Mouse (Mus musculus): Measurements from ENCODE around the gene Sacm1l. TPM values are rescaled to one million over a fixed set of nuclear protein-coding genes. Genes with fewer than 3 reads are reported as not detected.

Gene Sacm1l
- polyA plus RNA-seq, 1 experiment from 2014 or later: 44.0 TPM

- H3K36me3 ChIP-seq: peaks cover 88% of the 10 kb centered on the region
- WGBS: 92% methylated on average over 2 of the region's 2 CpGs
- H3K27me3 ChIP-seq (ENCODE audit: low read depth, poor library complexity, severe bottlenecking): no peaks in the 10 kb centered on the region
- no peak overlapping the region for H3K4me3 ChIP-seq
- H3K4me1 ChIP-seq: no peaks in the 10 kb centered on the region
- DNase-seq (ENCODE audit: low spot score): no peak
- no peak overlapping the region for H3K27ac ChIP-seq (replicated peaks)
- H3K9me3 ChIP-seq (replicated peaks): no peaks in the 10 kb centered on the region
These were observed 14.5 kb upstream of the Sacm1l start for GRCm38 (mm10) chr9:123515087-123515486.

- Histone ChIP-seq H3K36me3 (peaks cover 80% of the 10 kb centered on the region), H3K27ac (replicated peaks) (no peak overlapping the region), H3K4me1 (no peaks in the 10 kb centered on the region), H3K27me3 (ENCODE audit: low read depth, poor library complexity, severe bottlenecking) (no peaks in the 10 kb centered on the region), H3K4me3 (no peak overlapping the region), H3K9me3 (replicated peaks) (no peaks in the 10 kb centered on the region)
- WGBS: 92% methylated on average over 7 of the region's 7 CpGs
- no peak for DNase-seq (ENCODE audit: low spot score)
These were observed 12.7 kb upstream of the Sacm1l start for GRCm38 (mm10) chr9:123516641-123517385.

- H3K27ac ChIP-seq (replicated peaks): no peak overlapping the region
- no peaks in the 10 kb centered on the region for H3K27me3 ChIP-seq (ENCODE audit: low read depth, poor library complexity, severe bottlenecking)
- WGBS: 93% methylated on average over 13 of the region's 13 CpGs
- peaks cover 63% of the 10 kb centered on the region for H3K36me3 ChIP-seq
- no peaks in the 10 kb centered on the region for H3K9me3 ChIP-seq (replicated peaks)
- H3K4me1 ChIP-seq: no peaks in the 10 kb centered on the region
- no peak for DNase-seq (ENCODE audit: low spot score)
- H3K4me3 ChIP-seq: no peak overlapping the region
These were observed 10.3 kb upstream of the Sacm1l start for GRCm38 (mm10) chr9:123518969-123519894.

GRCm38 (mm10) chr9:123520735-123521134 lies 8.8 kb upstream of the Sacm1l start:
- 92% methylated on average over 3 of the region's 3 CpGs for WGBS
- Histone ChIP-seq H3K4me1 (no peaks in the 10 kb centered on the region), H3K4me3 (no peak overlapping the region), H3K27ac (replicated peaks) (no peak overlapping the region), H3K36me3 (peaks cover 57% of the 10 kb centered on the region), H3K9me3 (replicated peaks) (no peaks in the 10 kb centered on the region), H3K27me3 (ENCODE audit: low read depth, poor library complexity, severe bottlenecking) (no peaks in the 10 kb centered on the region)
- no peak for DNase-seq (ENCODE audit: low spot score)

- H3K9me3 ChIP-seq (replicated peaks): no peaks in the 10 kb centered on the region
- H3K4me1 ChIP-seq: peaks cover 8% of the 10 kb centered on the region
- peaks cover 28% of the 10 kb centered on the region for H3K36me3 ChIP-seq
- peak; percentile 36 for DNase-seq (ENCODE audit: low spot score)
- no peak overlapping the region for H3K4me3 ChIP-seq
- 19% methylated on average over 3 of the region's 3 CpGs for WGBS
- H3K27ac ChIP-seq (replicated peaks): no peak overlapping the region
- H3K27me3 ChIP-seq (ENCODE audit: low read depth, poor library complexity, severe bottlenecking): no peaks in the 10 kb centered on the region
These were observed 5.9 kb upstream of the Sacm1l start for GRCm38 (mm10) chr9:123523676-123524075.

- WGBS: 10% methylated on average over 1 of the region's 1 CpGs
- Histone ChIP-seq H3K4me1 (peaks cover 10% of the 10 kb centered on the region), H3K27ac (replicated peaks) (no peak overlapping the region), H3K27me3 (ENCODE audit: low read depth, poor library complexity, severe bottlenecking) (no peaks in the 10 kb centered on the region), H3K36me3 (peaks cover 14% of the 10 kb centered on the region), H3K9me3 (replicated peaks) (no peaks in the 10 kb centered on the region), H3K4me3 (no peak overlapping the region)
- DNase-seq (ENCODE audit: low spot score): peak; percentile 34
These were observed 4.5 kb upstream of the Sacm1l start for GRCm38 (mm10) chr9:123525095-123525494.

- Histone ChIP-seq H3K4me3 (no peak overlapping the region), H3K4me1 (peaks cover 22% of the 10 kb centered on the region), H3K9me3 (replicated peaks) (no peaks in the 10 kb centered on the region), H3K27ac (replicated peaks) (no peak overlapping the region), H3K27me3 (ENCODE audit: low read depth, poor library complexity, severe bottlenecking) (no peaks in the 10 kb centered on the region), H3K36me3 (0 out of 2 replicates have a peak, but pooled peaks cover 4% of the 10 kb centered on the region)
- DNase-seq (ENCODE audit: low spot score): no peak
- WGBS: 86% methylated on average over 5 of the region's 5 CpGs
These were observed 3.1 kb upstream of the Sacm1l start for GRCm38 (mm10) chr9:123526502-123526901.

GRCm38 (mm10) chr9:123528087-123528925 lies 1.3 kb upstream of the Sacm1l start:
- peak overlapping the region; percentile 83 for H3K4me3 ChIP-seq
- H3K4me1 ChIP-seq: peaks cover 27% of the 10 kb centered on the region
- no peaks in the 10 kb centered on the region for H3K36me3 ChIP-seq
- DNase-seq (ENCODE audit: low spot score): peak; percentile 18
- 28% methylated on average over 6 of the region's 6 CpGs for WGBS
- H3K9me3 ChIP-seq (replicated peaks): no peaks in the 10 kb centered on the region
- H3K27ac ChIP-seq (replicated peaks): peak overlapping the region; percentile 82
- H3K27me3 ChIP-seq (ENCODE audit: low read depth, poor library complexity, severe bottlenecking): no peaks in the 10 kb centered on the region

GRCm38 (mm10) chr9:123528926-123529295 lies 648 bp upstream of the Sacm1l start:
- H3K9me3 ChIP-seq (replicated peaks): no peaks in the 10 kb centered on the region
- H3K4me3 ChIP-seq: peak overlapping the region; percentile 83
- no peaks in the 10 kb centered on the region for H3K36me3 ChIP-seq
- peaks cover 27% of the 10 kb centered on the region for H3K4me1 ChIP-seq
- no peaks in the 10 kb centered on the region for H3K27me3 ChIP-seq (ENCODE audit: low read depth, poor library complexity, severe bottlenecking)
- H3K27ac ChIP-seq (replicated peaks): peak overlapping the region; percentile 82
- WGBS: under 1% methylated on average over 17 of the region's 17 CpGs
- peak; percentile 51 for DNase-seq (ENCODE audit: low spot score)

GRCm38 (mm10) chr9:123530158-123530475 lies 558 bp downstream of the Sacm1l start:
- Histone ChIP-seq H3K27ac (replicated peaks) (peak overlapping the region; percentile 91), H3K9me3 (replicated peaks) (no peaks in the 10 kb centered on the region), H3K4me3 (peak overlapping the region; percentile 83), H3K36me3 (no peaks in the 10 kb centered on the region), H3K4me1 (peaks cover 27% of the 10 kb centered on the region), H3K27me3 (ENCODE audit: low read depth, poor library complexity, severe bottlenecking) (no peaks in the 10 kb centered on the region)
- WGBS: 0% methylated on average over 13 of the region's 13 CpGs
- DNase-seq (ENCODE audit: low spot score): no peak

- no peak for DNase-seq (ENCODE audit: low spot score)
- Histone ChIP-seq H3K9me3 (replicated peaks) (no peaks in the 10 kb centered on the region), H3K4me1 (peaks cover 27% of the 10 kb centered on the region), H3K36me3 (no peaks in the 10 kb centered on the region), H3K27ac (replicated peaks) (peak overlapping the region; percentile 91), H3K27me3 (ENCODE audit: low read depth, poor library complexity, severe bottlenecking) (no peaks in the 10 kb centered on the region), H3K4me3 (peak overlapping the region; percentile 83)
- WGBS: 60% methylated on average over 11 of the region's 11 CpGs
These were observed 1.1 kb downstream of the Sacm1l start for GRCm38 (mm10) chr9:123530566-123531130.

GRCm38 (mm10) chr9:123531234-123531633 lies 1.7 kb downstream of the Sacm1l start:
- H3K4me3 ChIP-seq: peak overlapping the region; percentile 83
- DNase-seq (ENCODE audit: low spot score): no peak

More at GRCm38 (mm10) chr9:123531234-123531633, 1.7 kb downstream of the Sacm1l start:
- no peaks in the 10 kb centered on the region for H3K36me3 ChIP-seq
- peaks cover 27% of the 10 kb centered on the region for H3K4me1 ChIP-seq
- H3K27ac ChIP-seq (replicated peaks): no peak overlapping the region
- no peaks in the 10 kb centered on the region for H3K9me3 ChIP-seq (replicated peaks)
- H3K27me3 ChIP-seq (ENCODE audit: low read depth, poor library complexity, severe bottlenecking): no peaks in the 10 kb centered on the region

Data from midbrain, embryonic 10.5 days (tissue).